Mouse (Mus musculus): ENCODE data around the gene 4930562C15Rik. TPM values are rescaled to one million over a fixed set of nuclear protein-coding genes. Genes with fewer than 3 reads are reported as not detected.
A peak's percentile ranks its signal among the peaks of the same experiment; 100 is the strongest.

The 4930562C15Rik gene
- total RNA-seq (2012; rRNA removed) = 0.09 and 0.21 TPM in 2 replicates

GRCm38 (mm10) chr16:4835191-4835590 is at the start of gene 4930562C15Rik:
Gene 4930562C15Rik (plus strand): TSS chr16:4835416.
- Histone ChIP-seq H3K27ac (ENCODE audit: insufficient read depth, low read depth, low read length, poor library complexity, severe bottlenecking) (no peak within 1 kb of the TSS), H3K4me3 (ENCODE audit: insufficient read depth in 1 of 2, low read depth in 1 of 2, low read length in 2 of 2, poor library complexity in 1 of 2, severe bottlenecking in 1 of 2) (no peak within 1 kb of the TSS), H3K9me3 (ENCODE audit: control insufficient read depth, insufficient read depth, low read depth, low read length) (no peaks in the 10 kb centered on the region), H3K9ac (ENCODE audit: insufficient read depth, low read depth, low read length, poor library complexity, severe bottlenecking) (no peak within 1 kb of the TSS), H3K4me1 (ENCODE audit: control insufficient read depth in 2 of 2, insufficient read depth in 2 of 2, low read length in 2 of 2, poor library complexity in 1 of 2) (no peaks in the 10 kb centered on the region), H3K36me3 (ENCODE audit: control insufficient read depth, insufficient read depth, low read length, poor library complexity, severe bottlenecking) (no peaks in the 10 kb centered on the region)
- in situ Hi-C loops (cut with MboI; ENCODE audit: low sequenced_read_pairs in 2 of 2, unreplicated experiment in 2 of 2) = no loop called here
- TF ChIP-seq ZNF384 (IDR thresholded peaks at IDR 0.05; ENCODE audit: low read depth, low read length) = no peak
- no peak for TF ChIP-seq HCFC1 (IDR thresholded peaks at IDR 0.05; ENCODE audit: borderline replicate concordance, insufficient read depth, low read length)
- no peak for TF ChIP-seq ZC3H11A (IDR thresholded peaks at IDR 0.05; ENCODE audit: borderline replicate concordance, low read depth, low read length)
- TF ChIP-seq MAFK (IDR thresholded peaks at IDR 0.05; ENCODE audit: insufficient read depth, low read depth, low read length) = no peak
- TF ChIP-seq CHD2 (IDR thresholded peaks at IDR 0.05; ENCODE audit: low read depth, low read length) = no peak
- DNase-seq (ENCODE audit: low read depth, low spot score) = no peak

GRCm38 (mm10) chr16:4785706-4786105 is 49.5 kb upstream of the 4930562C15Rik start:
- in situ Hi-C loops (cut with MboI; ENCODE audit: low sequenced_read_pairs in 2 of 2, unreplicated experiment in 2 of 2) = no loop called here
- Histone ChIP-seq H3K4me3 (ENCODE audit: insufficient read depth in 1 of 2, low read depth in 1 of 2, low read length in 2 of 2, poor library complexity in 1 of 2, severe bottlenecking in 1 of 2) (no peak overlapping the region), H3K9me3 (ENCODE audit: control insufficient read depth, insufficient read depth, low read depth, low read length) (no peaks in the 10 kb centered on the region), H3K9ac (ENCODE audit: insufficient read depth, low read depth, low read length, poor library complexity, severe bottlenecking) (no peak overlapping the region), H3K36me3 (ENCODE audit: control insufficient read depth, insufficient read depth, low read length, poor library complexity, severe bottlenecking) (no peaks in the 10 kb centered on the region), H3K4me1 (ENCODE audit: control insufficient read depth in 2 of 2, insufficient read depth in 2 of 2, low read length in 2 of 2, poor library complexity in 1 of 2) (peaks cover 3 to 7% of the 10 kb centered on the region in 2 experiments; a peak in 2 of 4 replicates), H3K27ac (ENCODE audit: insufficient read depth, low read depth, low read length, poor library complexity, severe bottlenecking) (no peak overlapping the region)
- TF ChIP-seq HCFC1 (IDR thresholded peaks at IDR 0.05; ENCODE audit: borderline replicate concordance, insufficient read depth, low read length) = no peak
- TF ChIP-seq CHD2 (IDR thresholded peaks at IDR 0.05; ENCODE audit: low read depth, low read length) = no peak
- TF ChIP-seq ZC3H11A (IDR thresholded peaks at IDR 0.05; ENCODE audit: borderline replicate concordance, low read depth, low read length) = no peak
- no peak for TF ChIP-seq ZNF384 (IDR thresholded peaks at IDR 0.05; ENCODE audit: low read depth, low read length)
- TF ChIP-seq MAFK (IDR thresholded peaks at IDR 0.05; ENCODE audit: insufficient read depth, low read depth, low read length) = no peak
- no peak for DNase-seq (ENCODE audit: low read depth, low spot score)

- in situ Hi-C loops (cut with MboI; ENCODE audit: low sequenced_read_pairs in 2 of 2, unreplicated experiment in 2 of 2) = no loop called here
- no peak for DNase-seq (ENCODE audit: low read depth, low spot score)
- no peak for TF ChIP-seq CHD2 (IDR thresholded peaks at IDR 0.05; ENCODE audit: low read depth, low read length)
- H3K9me3 ChIP-seq (ENCODE audit: control insufficient read depth, insufficient read depth, low read depth, low read length) = no peaks in the 10 kb centered on the region
- no peak overlapping the region for H3K27ac ChIP-seq (ENCODE audit: insufficient read depth, low read depth, low read length, poor library complexity, severe bottlenecking)
- no peaks in the 10 kb centered on the region for H3K36me3 ChIP-seq (ENCODE audit: control insufficient read depth, insufficient read depth, low read length, poor library complexity, severe bottlenecking)
- H3K4me3 ChIP-seq (ENCODE audit: insufficient read depth in 1 of 2, low read depth in 1 of 2, low read length in 2 of 2, poor library complexity in 1 of 2, severe bottlenecking in 1 of 2) = no peak overlapping the region
- H3K4me1 ChIP-seq (ENCODE audit: control insufficient read depth in 2 of 2, insufficient read depth in 2 of 2, low read length in 2 of 2, poor library complexity in 1 of 2) = peaks cover 3 to 7% of the 10 kb centered on the region in 2 experiments; a peak in 2 of 4 replicates
- no peak overlapping the region for H3K9ac ChIP-seq (ENCODE audit: insufficient read depth, low read depth, low read length, poor library complexity, severe bottlenecking)
These were observed 47.0 kb upstream of the 4930562C15Rik start for GRCm38 (mm10) chr16:4788176-4788575.

DNA sequence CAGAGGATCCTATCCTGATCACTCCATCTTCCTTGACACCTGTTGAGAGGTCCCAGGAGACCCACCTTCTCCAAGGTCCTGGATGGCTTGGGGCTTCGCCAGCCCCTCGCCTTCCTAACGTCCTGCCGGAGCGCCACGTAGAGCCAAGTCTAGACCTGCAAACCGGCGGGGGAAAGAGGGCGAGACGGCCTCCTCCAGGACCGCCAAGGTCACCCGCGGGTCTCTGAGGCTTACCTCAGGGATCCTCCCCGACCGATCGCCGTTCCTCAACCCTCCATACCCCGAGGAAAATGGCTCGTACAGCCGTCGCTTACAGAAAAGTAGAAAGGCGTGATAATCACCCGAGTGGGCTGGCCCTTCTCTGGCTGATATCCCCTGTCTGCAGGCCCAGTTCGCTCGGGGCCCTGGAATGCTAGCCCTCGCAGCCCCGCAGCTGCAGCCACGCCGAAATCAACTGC is 45.9 kb upstream of the 4930562C15Rik start:
- no peak for DNase-seq (ENCODE audit: low read depth, low spot score)
- TF ChIP-seq ZC3H11A (IDR thresholded peaks at IDR 0.05; ENCODE audit: borderline replicate concordance, low read depth, low read length) (no peak), HCFC1 (IDR thresholded peaks at IDR 0.05; ENCODE audit: borderline replicate concordance, insufficient read depth, low read length) (no peak), MAFK (IDR thresholded peaks at IDR 0.05; ENCODE audit: insufficient read depth, low read depth, low read length) (no peak), ZNF384 (IDR thresholded peaks at IDR 0.05; ENCODE audit: low read depth, low read length) (no peak), CHD2 (IDR thresholded peaks at IDR 0.05; ENCODE audit: low read depth, low read length) (no peak)

More for the DNA sequence above, 45.9 kb upstream of the 4930562C15Rik start:
- Histone ChIP-seq H3K36me3 (ENCODE audit: control insufficient read depth, insufficient read depth, low read length, poor library complexity, severe bottlenecking) (no peaks in the 10 kb centered on the region), H3K9ac (ENCODE audit: insufficient read depth, low read depth, low read length, poor library complexity, severe bottlenecking) (peak overlapping the region; percentile 72), H3K27ac (ENCODE audit: insufficient read depth, low read depth, low read length, poor library complexity, severe bottlenecking) (no peak overlapping the region), H3K4me1 (ENCODE audit: control insufficient read depth in 2 of 2, insufficient read depth in 2 of 2, low read length in 2 of 2, poor library complexity in 1 of 2) (peaks cover 3 to 7% of the 10 kb centered on the region in 2 experiments; a peak in 2 of 4 replicates), H3K9me3 (ENCODE audit: control insufficient read depth, insufficient read depth, low read depth, low read length) (no peaks in the 10 kb centered on the region), H3K4me3 (ENCODE audit: insufficient read depth in 1 of 2, low read depth in 1 of 2, low read length in 2 of 2, poor library complexity in 1 of 2, severe bottlenecking in 1 of 2) (peak overlapping the region; percentile 74 to 93)
- in situ Hi-C loops (cut with MboI; ENCODE audit: low sequenced_read_pairs in 2 of 2, unreplicated experiment in 2 of 2) = no loop called here

Measured in ES-E14 (cell line).